Mouse (Mus musculus) bone marrow, adult 2 months (tissue): ENCODE measurements around the gene Ubac1.

Experiments used
- CTCF ChIP-seq: fragments of 200-500 bp; IDR thresholded peaks from 2 replicates; pipeline ENCODE4 v1.5.1; 2011; ENCODE audit warnings: low read length, control low read depth; ENCODE audit not compliant: control insufficient read depth, insufficient read depth
- POLR2A ChIP-seq: fragments of 200-500 bp; IDR thresholded peaks from 2 replicates; pipeline ENCODE4 v1.6.1; 2011; ENCODE audit warnings: low read depth, mild to moderate bottlenecking, control low read depth, low read length, borderline replicate concordance; ENCODE audit not compliant: control insufficient read depth

GRCm38 (mm10) chr2:26048816-26049215, 27.3 kb upstream of the Ubac1 start:
- TF ChIP-seq CTCF: no peak
- TF ChIP-seq POLR2A: no peak
